Mouse (Mus musculus) layer of hippocampus, postnatal 25 days (tissue): ENCODE measurements around the gene Ifi47. TPM values are rescaled to one million over a fixed set of nuclear protein-coding genes. Genes with fewer than 3 reads are reported as not detected.

ENCODE experiments used
- DNase-seq, 2 experiments: peaks; one replicate each; pipeline ENCODE4 v3.0.0; 2022; ENCODE audit warnings: mixed read lengths in 2 of 2, low spot score in 1 of 2; ENCODE audit errors: extremely low spot score in 1 of 2
- total RNA-seq, 2 experiments: library from RNA; stranded (reverse); gene quantifications; 2 replicates each; pipeline ENCODE4 v1.2.3; 2021

The Ifi47 gene
- total RNA-seq, 2 experiments from 2014 or later = 0.33 to 0.44 TPM

DNA sequence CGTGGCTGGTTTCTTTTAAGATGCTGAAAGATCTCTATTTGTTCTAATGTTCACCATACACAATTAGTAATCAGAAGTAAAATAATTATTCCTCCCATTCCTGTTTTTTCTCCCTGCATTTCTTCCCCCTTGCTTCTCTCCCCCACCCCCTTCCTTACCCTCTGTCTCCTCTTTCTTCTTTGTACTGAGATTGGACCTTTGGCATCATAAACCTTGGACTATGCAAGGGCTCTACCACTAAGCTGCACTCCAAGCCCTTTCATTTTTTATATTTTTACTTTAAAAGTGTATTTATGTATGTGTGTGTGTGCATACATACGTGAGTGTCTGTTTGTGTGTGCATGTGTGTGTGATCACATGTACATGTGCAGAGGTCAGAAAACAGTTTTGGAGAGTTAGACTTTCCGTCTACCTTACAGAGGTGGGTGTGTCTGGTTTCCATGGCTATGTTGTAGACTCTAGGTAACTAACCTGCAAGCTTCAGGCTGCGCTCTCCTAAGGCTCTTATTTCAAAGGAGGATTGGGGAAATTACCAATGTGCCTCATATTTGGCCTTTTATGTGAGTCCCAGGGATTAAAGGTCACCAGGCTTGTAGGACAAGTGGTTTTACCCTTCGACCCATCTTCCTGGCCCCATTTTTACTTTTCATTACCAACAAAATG, 12.7 kb downstream of the Ifi47 start:
- no peak for DNase-seq

DNA sequence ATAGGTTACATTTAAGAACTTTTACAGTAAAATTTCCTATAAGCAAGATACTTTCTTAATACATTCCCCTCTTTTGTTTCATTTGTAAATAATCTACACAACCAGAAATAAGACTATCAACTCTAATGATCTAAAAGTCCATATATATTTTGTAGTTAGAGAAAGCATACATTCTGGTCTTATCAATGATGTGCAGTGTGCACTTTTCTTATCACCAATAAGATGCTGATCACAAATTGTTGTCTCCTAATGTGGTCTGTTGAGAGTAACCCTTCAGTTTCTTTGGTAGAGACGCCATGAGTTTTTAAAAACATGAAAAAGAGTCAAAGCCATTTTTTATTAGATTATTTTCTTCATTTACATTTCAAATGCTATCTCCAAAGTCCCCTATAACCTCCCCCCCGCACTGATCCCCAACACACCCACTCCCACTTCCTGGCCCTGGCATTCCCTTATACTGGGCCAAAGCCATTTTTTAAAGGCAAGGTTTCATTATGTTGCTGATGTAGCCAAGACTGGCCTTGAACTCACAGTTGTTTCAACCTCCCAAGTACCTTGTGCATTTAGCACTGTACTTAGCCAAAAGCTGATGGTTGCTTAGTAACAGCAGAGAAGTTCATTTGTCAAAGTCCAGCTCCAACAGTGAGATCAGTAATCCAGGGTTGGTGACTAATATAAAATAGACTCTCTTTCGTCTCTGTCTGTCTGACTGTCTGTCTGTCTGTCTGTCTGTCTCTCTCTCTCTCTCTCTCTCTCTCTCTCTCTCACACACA, 13.5 kb downstream of the Ifi47 start:
- DNase-seq = no peak

GRCm38 (mm10) chr11:49090551-49090950, 14.2 kb downstream of the Ifi47 start:
- no peak for DNase-seq

GRCm38 (mm10) chr11:49091171-49091570, 14.8 kb downstream of the Ifi47 start:
- no peak for DNase-seq

GRCm38 (mm10) chr11:49092053-49092586, 15.7 kb downstream of the Ifi47 start:
- DNase-seq = no peak

GRCm38 (mm10) chr11:49092786-49093185, 16.4 kb downstream of the Ifi47 start:
- DNase-seq = no peak

- no peak for DNase-seq
Measured at GRCm38 (mm10) chr11:49093861-49094660, 17.7 kb downstream of the Ifi47 start.

DNA sequence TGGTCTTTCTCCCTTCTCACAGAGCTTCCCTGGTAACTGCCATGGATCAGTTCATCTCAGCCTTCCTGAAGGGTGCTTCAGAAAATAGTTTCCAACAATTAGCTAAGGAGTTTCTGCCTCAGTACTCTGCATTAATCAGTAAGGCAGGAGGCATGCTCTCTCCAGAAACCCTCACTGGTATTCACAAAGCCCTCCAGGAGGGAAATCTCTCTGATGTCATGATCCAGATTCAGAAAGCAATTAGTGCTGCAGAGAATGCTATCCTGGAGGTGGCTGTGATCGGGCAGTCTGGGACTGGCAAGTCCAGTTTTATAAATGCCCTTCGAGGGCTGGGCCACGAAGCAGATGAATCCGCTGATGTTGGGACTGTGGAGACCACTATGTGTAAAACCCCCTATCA, 19.0 kb downstream of the Ifi47 start:
- no peak for DNase-seq

DNA sequence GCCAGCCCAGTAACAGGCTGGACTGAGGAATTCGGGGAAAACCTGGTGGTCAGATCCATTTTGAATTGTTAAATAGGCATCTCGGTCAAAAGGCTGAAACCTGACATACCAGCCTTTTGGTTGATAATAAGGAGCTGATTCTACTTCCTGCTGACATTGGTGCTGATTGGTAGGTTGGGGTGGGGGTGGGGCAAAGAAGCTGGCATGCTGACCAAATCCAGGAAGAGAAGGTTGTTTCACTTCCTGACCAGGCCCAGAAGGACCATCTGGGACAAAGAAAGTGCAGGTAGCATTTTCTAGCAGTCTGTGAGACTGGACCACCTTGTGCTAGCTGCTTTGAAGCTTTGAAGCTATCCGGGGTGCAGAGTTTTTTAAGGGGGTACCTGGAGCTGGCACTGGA, 24.0 kb downstream of the Ifi47 start:
- DNase-seq = no peak

DNA sequence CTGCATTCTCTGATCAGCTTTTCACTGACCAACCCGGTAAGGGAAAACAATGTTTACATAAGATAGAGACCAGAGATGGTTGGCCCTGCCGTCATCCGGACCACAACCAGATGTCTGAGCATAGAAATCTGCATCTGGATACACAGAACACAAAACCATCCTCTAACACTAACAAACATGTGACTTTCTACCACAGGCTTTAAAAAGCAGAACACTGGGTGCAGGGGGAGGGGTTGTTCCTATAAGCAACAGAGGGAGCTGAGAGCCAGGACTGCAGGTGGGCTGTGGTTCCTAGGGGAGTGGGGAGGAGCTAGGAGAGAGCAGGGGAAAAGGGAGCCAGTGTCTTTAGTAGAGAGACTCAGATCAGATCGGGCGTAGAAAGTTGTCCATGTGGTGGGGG, 25.1 kb downstream of the Ifi47 start:
- DNase-seq = no peak

- peak; percentile 77 to 99 for DNase-seq
Measured at GRCm38 (mm10) chr11:49103047-49103693, 26.8 kb downstream of the Ifi47 start.

- no peak for DNase-seq
Measured at GRCm38 (mm10) chr11:49105752-49106151, 29.4 kb downstream of the Ifi47 start.

- DNase-seq = no peak
Measured at GRCm38 (mm10) chr11:49107650-49108537, 31.5 kb downstream of the Ifi47 start.

DNA sequence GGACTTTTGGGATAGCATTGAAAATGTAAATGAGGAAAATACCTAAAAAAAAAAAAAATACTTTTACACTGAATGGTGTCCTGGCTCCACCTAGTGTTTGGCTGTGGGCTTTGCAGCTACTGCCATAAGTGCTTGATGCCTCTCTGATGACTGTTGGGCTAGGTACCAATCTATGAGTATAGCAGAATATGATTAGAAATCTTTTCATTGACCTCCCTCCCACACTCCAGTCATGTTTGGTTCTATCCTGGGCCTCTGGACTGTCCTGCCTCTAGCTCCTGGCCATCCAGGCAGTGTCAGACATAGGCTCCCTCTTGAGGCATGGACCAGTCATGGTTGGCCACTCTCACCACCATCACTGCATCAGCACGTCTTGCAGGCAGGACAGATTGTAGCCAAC, 32.4 kb downstream of the Ifi47 start:
- peak in 1 of 2 experiments; percentile 32 for DNase-seq

DNA sequence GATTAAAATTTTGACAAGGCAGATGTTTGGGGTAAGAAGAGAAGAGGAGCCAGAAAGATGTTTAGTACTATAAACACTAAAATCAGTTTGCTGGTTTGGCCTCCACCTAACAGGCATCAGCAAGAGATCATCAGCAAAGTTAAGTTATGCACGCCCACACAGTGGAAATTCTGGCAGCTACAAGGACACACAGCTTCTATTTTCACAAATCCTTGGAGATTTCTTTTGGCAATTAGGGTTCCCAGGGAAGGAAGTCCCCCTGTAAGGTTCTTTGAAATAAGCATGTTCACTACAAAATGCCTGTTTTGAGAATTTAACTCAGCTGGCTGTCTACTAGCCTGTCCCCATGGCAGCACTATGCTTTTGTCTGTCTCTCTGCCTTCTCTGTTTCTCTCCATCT, 34.6 kb downstream of the Ifi47 start:
- no peak for DNase-seq

- DNase-seq = no peak
Measured at GRCm38 (mm10) chr11:49112624-49113219, 36.3 kb downstream of the Ifi47 start.

DNA sequence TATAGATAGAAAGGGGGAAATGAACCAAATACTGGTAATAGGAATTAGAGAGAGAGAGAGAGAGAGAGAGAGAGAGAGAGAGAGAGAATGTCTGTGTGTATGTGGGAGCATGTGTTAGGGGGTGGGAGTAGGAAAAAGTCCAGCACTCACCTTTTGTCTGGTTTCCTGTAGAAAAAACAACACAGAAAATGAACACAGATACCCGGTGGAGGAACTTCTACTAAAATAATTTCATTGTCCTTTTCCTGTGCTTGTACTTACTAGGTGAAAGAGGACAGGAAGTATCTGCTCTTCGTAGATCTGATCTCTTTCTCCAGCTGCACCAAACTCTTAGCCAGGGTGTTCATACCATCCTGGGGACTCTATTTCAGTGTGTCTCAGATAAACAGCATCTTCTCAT, 37.8 kb downstream of the Ifi47 start:
- DNase-seq = no peak

- no peak for DNase-seq
Measured at GRCm38 (mm10) chr11:49114774-49115173, 38.4 kb downstream of the Ifi47 start, which contains the start of gene Olfr1396. Gene Olfr1396 (minus strand): TSS chr11:49114874.

- no peak for DNase-seq
Measured at GRCm38 (mm10) chr11:49119635-49120034, 43.2 kb downstream of the Ifi47 start.
